ENCODE assay signal across 16 mouse cellular contexts in genomic region chr1:62853362-62853761, GRCm38 (mm10).
"Had no signal": no experiment of that assay in that cellular context is flagged by ENCODE, and none has a peak within 500 bp of the region (broad histone marks: within the 10 kb centered on the region; RNA-seq: fewer than 3 reads in every experiment).

No protein-coding gene starts in this region.

- H3K9me3 ChIP-seq: limb, embryonic 12.5 days; limb, embryonic 15.5 days; midbrain, embryonic 12.5 days; midbrain, embryonic 15.5 days; neural tube, embryonic 13.5 days had no signal

- H3K4me3 ChIP-seq: limb, embryonic 12.5 days; limb, embryonic 15.5 days; midbrain, embryonic 12.5 days; midbrain, embryonic 15.5 days; neural tube, embryonic 13.5 days had no signal

- ATAC-seq: intestine, postnatal 0 days; liver, postnatal 0 days; lung, postnatal 0 days; midbrain, embryonic 15.5 days had no signal

- DNase-seq: left cerebral cortex, postnatal 4 days; liver, postnatal 0 days; lung, embryonic 14.5 days; retina, postnatal 1 day; right cerebral cortex, postnatal 25 days; thymus, postnatal 25 days had no signal

- H3K27me3 ChIP-seq: limb, embryonic 12.5 days; limb, embryonic 15.5 days; midbrain, embryonic 12.5 days; midbrain, embryonic 15.5 days; neural tube, embryonic 13.5 days had no signal

- H3K36me3 ChIP-seq: limb, embryonic 12.5 days; limb, embryonic 15.5 days; midbrain, embryonic 12.5 days; midbrain, embryonic 15.5 days; neural tube, embryonic 13.5 days had no signal

- H3K9ac ChIP-seq: limb, embryonic 12.5 days; limb, embryonic 15.5 days; liver, embryonic 14.5 days; liver, postnatal 0 days; lung, embryonic 14.5 days; midbrain, embryonic 12.5 days; midbrain, embryonic 15.5 days; neural tube, embryonic 13.5 days had no signal

- H3K4me1 ChIP-seq: midbrain, embryonic 12.5 days had no signal

- H3K4me2 ChIP-seq: limb, embryonic 12.5 days; limb, embryonic 15.5 days; liver, embryonic 11.5 days; lung, embryonic 14.5 days; midbrain, embryonic 12.5 days; midbrain, embryonic 15.5 days; neural tube, embryonic 13.5 days had no signal

- H3K27ac ChIP-seq: limb, embryonic 12.5 days; limb, embryonic 15.5 days; liver, embryonic 14.5 days; macrophage; midbrain, embryonic 12.5 days; midbrain, embryonic 15.5 days; neural tube, embryonic 13.5 days had no signal
